Mouse (Mus musculus) kidney, embryonic 16.5 days (tissue): Measurements from ENCODE around the gene Fam162b. TPM values are rescaled to one million over a fixed set of nuclear protein-coding genes. Genes with fewer than 3 reads are reported as not detected.

Experiments used
- ATAC-seq: fragments of 200-750 bp; cut with Nextera tagmentation; 2 replicates; pipeline ENCODE4 v1.8.0; 2017; ENCODE audit warnings: moderate TSS enrichment; ENCODE audit not compliant: low FRiP score, low TSS enrichment
- H3K27ac ChIP-seq: fragments of 300-500 bp; sonication (generic); 2 replicates; pipeline ENCODE4 v1.5.1; 2014; ENCODE audit warnings: low read length
- H3K27me3 ChIP-seq: fragments of 300-500 bp; sonication (generic); 2 replicates; pipeline ENCODE4 v1.6.1; 2014; ENCODE audit warnings: low read length, control low read depth, mixed read lengths; ENCODE audit not compliant: insufficient read depth
- H3K36me3 ChIP-seq: fragments of 300-500 bp; sonication (generic); 2 replicates; pipeline ENCODE4 v1.6.1; 2014; ENCODE audit warnings: low read length, control low read depth, mixed read lengths; ENCODE audit not compliant: insufficient read depth
- H3K4me1 ChIP-seq: fragments of 300-500 bp; sonication (generic); 2 replicates; pipeline ENCODE4 v1.6.1; 2014; ENCODE audit warnings: low read length, control low read depth, mixed read lengths; ENCODE audit not compliant: insufficient read depth
- H3K4me2 ChIP-seq: fragments of 300-500 bp; sonication (generic); replicated peaks from 2 replicates; pipeline ENCODE4 v1.6.1; 2014; ENCODE audit warnings: low read depth, low read length
- H3K4me3 ChIP-seq: fragments of 300-500 bp; sonication (generic); 2 replicates; pipeline ENCODE4 v1.5.1; 2014; ENCODE audit warnings: mild to moderate bottlenecking, low read length
- H3K9ac ChIP-seq: fragments of 300-500 bp; sonication (generic); replicated peaks from 2 replicates; pipeline ENCODE4 v1.6.1; 2014; ENCODE audit warnings: low read length
- H3K9me3 ChIP-seq: fragments of 300-500 bp; sonication (generic); 2 replicates; pipeline ENCODE4 v1.6.1; 2016; ENCODE audit warnings: low read length, control low read depth
- WGBS: fragments of 180-500 bp; shearing (Covaris S2); extraction: QIAGEN DNeasy Blood & Tissue Kit; methylation state at CpG from one replicate; pipeline ENCODE4 v1.1.7; 2014; 5-methylcytosine and 5-hydroxymethylcytosine counted together
- polyA plus RNA-seq: library from polyadenylated mRNA; unstranded; fragments of >200 nt; fragmentation: Nextera tagmentation; extraction: Ambion mirVana; gene quantifications from 2 replicates; pipeline ENCODE4 v1.2.1, GENCODE M21; 2015

The Fam162b gene
- 2.2 and 2.4 TPM in 2 replicates for polyA plus RNA-seq

DNA sequence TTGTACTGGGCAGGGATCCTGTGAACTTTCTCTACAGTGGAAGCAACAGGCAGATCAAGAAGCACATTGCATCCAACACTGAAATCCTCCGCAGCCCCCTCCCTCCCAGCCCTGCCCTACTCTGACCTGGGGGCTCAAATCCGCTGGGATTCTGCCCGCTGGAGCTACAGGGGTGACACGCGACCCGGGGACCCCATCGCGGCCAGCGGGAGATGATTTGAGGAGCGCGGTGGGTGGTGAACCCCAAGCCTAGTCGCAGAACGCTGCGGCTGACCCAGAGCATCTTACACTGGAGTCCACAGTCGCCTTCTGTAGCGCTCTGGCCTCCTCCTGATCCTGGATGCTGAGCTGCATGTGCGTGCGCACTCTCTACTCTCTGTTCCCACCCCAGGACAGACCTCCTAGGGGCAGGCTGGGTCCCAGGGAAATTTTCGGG, at the start of gene Fam162b:
Gene Fam162b, minus strand, starts transcription at position 379 of the 436 bp plus-strand sequence.
- Histone ChIP-seq H3K4me2 (peak within 1 kb of the TSS; percentile 66), H3K9me3 (no peaks in the 10 kb centered on the region), H3K36me3 (no peaks in the 10 kb centered on the region), H3K4me1 (peaks cover 7% of the 10 kb centered on the region; the same call in 1 of the 2 replicates), H3K9ac (no peak within 1 kb of the TSS), H3K27me3 (peaks cover 4% of the 10 kb centered on the region; the same call in 1 of the 2 replicates), H3K27ac (no peak within 1 kb of the TSS), H3K4me3 (peak within 1 kb of the TSS; percentile 39)
- 2% methylated on average over 19 of the region's 19 CpGs for WGBS
- ATAC-seq = peak; percentile 76

- Histone ChIP-seq H3K9ac (no peak within 1 kb of the TSS), H3K4me1 (no peaks in the 10 kb centered on the region), H3K36me3 (no peaks in the 10 kb centered on the region), H3K27ac (no peak within 1 kb of the TSS), H3K4me2 (no peak within 1 kb of the TSS), H3K4me3 (no peak within 1 kb of the TSS), H3K9me3 (no peaks in the 10 kb centered on the region), H3K27me3 (no peaks in the 10 kb centered on the region)
- no peak for ATAC-seq
- 70% methylated on average over 8 of the region's 8 CpGs for WGBS
These were observed 41.3 kb upstream of the Fam162b start, which contains the start of gene Gprc6a for GRCm38 (mm10) chr10:51631411-51632136. TSS of gene Gprc6a (minus strand) at chr10:51631461.

GRCm38 (mm10) chr10:51621193-51621592, 30.9 kb upstream of the Fam162b start:
- ATAC-seq = no peak
- H3K27me3 ChIP-seq = no peaks in the 10 kb centered on the region
- H3K4me1 ChIP-seq = no peaks in the 10 kb centered on the region
- H3K27ac ChIP-seq = no peak overlapping the region
- WGBS = 81% methylated on average over 3 of the region's 3 CpGs
- no peak overlapping the region for H3K9ac ChIP-seq
- H3K36me3 ChIP-seq = no peaks in the 10 kb centered on the region
- H3K4me2 ChIP-seq = no peak overlapping the region
- H3K4me3 ChIP-seq = no peak overlapping the region
- H3K9me3 ChIP-seq = no peaks in the 10 kb centered on the region

DNA sequence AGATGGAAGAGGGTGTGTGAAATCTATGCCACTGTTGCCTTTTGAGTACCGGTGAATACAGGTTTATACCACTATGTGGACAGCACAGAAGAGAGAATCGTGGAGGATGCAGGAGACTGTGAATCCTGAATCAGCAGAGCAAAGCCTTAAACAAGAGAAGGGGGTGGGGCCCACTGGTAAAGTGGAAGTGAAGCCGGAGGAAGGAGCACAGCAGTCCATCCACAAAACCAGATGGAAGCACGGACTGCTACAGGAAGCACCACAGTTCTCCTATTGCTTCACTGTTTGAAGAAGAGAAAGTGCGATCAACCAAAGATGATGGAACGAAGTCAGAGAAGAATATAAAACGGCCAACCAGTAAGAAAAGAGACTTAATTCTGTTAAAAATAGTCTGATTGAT, 29.8 kb upstream of the Fam162b start:
- Histone ChIP-seq H3K4me3 (no peak overlapping the region), H3K36me3 (no peaks in the 10 kb centered on the region), H3K9ac (no peak overlapping the region), H3K27ac (no peak overlapping the region), H3K27me3 (no peaks in the 10 kb centered on the region), H3K4me1 (no peaks in the 10 kb centered on the region), H3K4me2 (no peak overlapping the region), H3K9me3 (no peaks in the 10 kb centered on the region)
- no peak for ATAC-seq
- WGBS = 73% methylated on average over 7 of the region's 7 CpGs

DNA sequence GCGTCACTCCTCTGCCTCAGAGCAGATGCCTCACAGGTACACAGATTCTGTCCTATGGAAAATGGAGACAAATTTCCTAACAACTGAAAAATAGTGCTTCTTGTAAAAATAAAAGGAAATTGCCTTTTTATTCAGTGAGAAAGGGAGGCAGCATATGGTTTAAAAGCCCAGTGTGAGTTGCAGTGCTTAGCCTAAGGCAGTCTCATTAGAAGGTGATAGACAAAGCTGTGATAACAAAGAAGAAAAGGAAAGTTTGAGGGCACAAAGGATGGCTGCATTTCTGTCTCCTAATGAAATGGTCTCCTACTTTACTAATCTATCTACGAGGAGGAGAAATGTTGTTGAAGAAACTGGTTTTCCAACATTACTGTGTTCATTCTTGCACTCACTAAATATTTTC, 28.2 kb upstream of the Fam162b start:
- Histone ChIP-seq H3K27me3 (no peaks in the 10 kb centered on the region), H3K9me3 (no peaks in the 10 kb centered on the region), H3K4me2 (no peak overlapping the region), H3K36me3 (no peaks in the 10 kb centered on the region), H3K9ac (no peak overlapping the region), H3K27ac (no peak overlapping the region), H3K4me3 (no peak overlapping the region), H3K4me1 (no peaks in the 10 kb centered on the region)
- ATAC-seq = no peak
- WGBS = 75% methylated on average over 2 of the region's 2 CpGs

GRCm38 (mm10) chr10:51614826-51615590, 24.7 kb upstream of the Fam162b start:
- Histone ChIP-seq H3K4me1 (no peaks in the 10 kb centered on the region), H3K4me3 (no peak overlapping the region), H3K36me3 (no peaks in the 10 kb centered on the region), H3K9me3 (no peaks in the 10 kb centered on the region), H3K27me3 (no peaks in the 10 kb centered on the region), H3K9ac (no peak overlapping the region), H3K4me2 (no peak overlapping the region), H3K27ac (no peak overlapping the region)
- no peak for ATAC-seq
- WGBS = 65% methylated on average over 11 of the region's 11 CpGs

DNA sequence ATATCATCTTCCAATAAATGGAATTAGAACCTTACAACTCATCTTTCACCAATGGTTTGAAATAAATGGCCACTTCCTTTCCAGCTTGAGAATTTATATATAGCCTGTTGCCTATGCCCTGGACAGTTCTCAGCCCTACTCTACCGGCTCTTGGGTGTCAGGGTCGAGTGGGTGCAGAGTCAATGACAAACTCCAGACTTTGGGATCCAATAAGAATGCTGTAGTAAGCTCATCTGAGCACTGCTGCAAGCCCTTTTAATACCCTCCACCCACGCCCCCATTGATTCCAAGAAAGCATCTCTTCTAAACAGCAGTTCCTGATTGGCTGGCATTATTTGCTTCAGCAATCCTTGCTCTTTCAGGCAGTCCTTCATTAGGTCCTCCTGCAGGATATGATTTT, 23.1 kb upstream of the Fam162b start:
- Histone ChIP-seq H3K9ac (no peak overlapping the region), H3K4me1 (no peaks in the 10 kb centered on the region), H3K9me3 (no peaks in the 10 kb centered on the region), H3K36me3 (no peaks in the 10 kb centered on the region), H3K27me3 (no peaks in the 10 kb centered on the region), H3K4me3 (no peak overlapping the region), H3K4me2 (no peak overlapping the region), H3K27ac (no peak overlapping the region)
- ATAC-seq = no peak
- 60% methylated on average over 3 of the region's 3 CpGs for WGBS

GRCm38 (mm10) chr10:51611969-51612682, 21.8 kb upstream of the Fam162b start:
- H3K9me3 ChIP-seq = no peaks in the 10 kb centered on the region
- 66% methylated on average over 9 of the region's 9 CpGs for WGBS
- no peak overlapping the region for H3K4me2 ChIP-seq
- ATAC-seq = no peak
- no peak overlapping the region for H3K9ac ChIP-seq
- no peaks in the 10 kb centered on the region for H3K36me3 ChIP-seq
- no peak overlapping the region for H3K27ac ChIP-seq
- no peak overlapping the region for H3K4me3 ChIP-seq
- H3K4me1 ChIP-seq = no peaks in the 10 kb centered on the region
- H3K27me3 ChIP-seq = no peaks in the 10 kb centered on the region

GRCm38 (mm10) chr10:51609741-51610425, 19.6 kb upstream of the Fam162b start:
- Histone ChIP-seq H3K27ac (no peak overlapping the region), H3K4me1 (no peaks in the 10 kb centered on the region), H3K36me3 (no peaks in the 10 kb centered on the region), H3K9ac (no peak overlapping the region), H3K4me3 (no peak overlapping the region), H3K27me3 (no peaks in the 10 kb centered on the region), H3K9me3 (no peaks in the 10 kb centered on the region), H3K4me2 (no peak overlapping the region)
- no peak for ATAC-seq
- WGBS = 65% methylated on average over 4 of the region's 4 CpGs
